Comparison of ENCODE assay signal across 34 mouse cellular contexts in genomic region chrX:94091001-94091400, GRCm38 (mm10).
"Had no signal": no experiment of that assay in that cellular context is flagged by ENCODE, and none has a peak within 500 bp of the region (broad histone marks: within the 10 kb centered on the region; RNA-seq: fewer than 3 reads in every experiment).

No protein-coding gene starts in this region.

- H3K27ac ChIP-seq: heart, embryonic 10.5 days; heart, embryonic 13.5 days; heart, embryonic 15.5 days; hindbrain, embryonic 10.5 days; hindbrain, embryonic 12.5 days; hindbrain, embryonic 13.5 days; hindbrain, embryonic 14.5 days; hindbrain, embryonic 15.5 days; hindbrain, postnatal 0 days; intestine, embryonic 15.5 days; kidney, embryonic 15.5 days; kidney, postnatal 0 days; layer of hippocampus, adult 2 months; left cerebral cortex, adult 2 months had no signal

- ATAC-seq: hindbrain, embryonic 16.5 days; hindbrain, postnatal 0 days; inflammation-experienced regulatory T-cells, adult 6 months; intestine, embryonic 15.5 days; intestine, embryonic 16.5 days; intestine, postnatal 0 days had no signal

- H3K4me1 ChIP-seq: heart, embryonic 10.5 days; heart, embryonic 12.5 days; heart, embryonic 13.5 days; heart, embryonic 15.5 days; hindbrain, embryonic 10.5 days; hindbrain, embryonic 12.5 days; hindbrain, embryonic 13.5 days; hindbrain, embryonic 15.5 days; intestine, embryonic 15.5 days; kidney, embryonic 15.5 days had no signal

- H3K27me3 ChIP-seq: heart, embryonic 12.5 days; intestine, embryonic 15.5 days had no signal

- H3K4me3 ChIP-seq: heart, embryonic 10.5 days; heart, embryonic 12.5 days; heart, embryonic 13.5 days; heart, embryonic 15.5 days; hindbrain, embryonic 10.5 days; hindbrain, embryonic 12.5 days; hindbrain, embryonic 13.5 days; hindbrain, embryonic 15.5 days; intestine, embryonic 15.5 days; kidney, embryonic 15.5 days; layer of hippocampus, adult 2 months; left cerebral cortex, adult 2 months had no signal

- H3K9ac ChIP-seq: heart, embryonic 12.5 days; heart, embryonic 13.5 days; heart, embryonic 15.5 days; hindbrain, embryonic 12.5 days; hindbrain, embryonic 13.5 days; hindbrain, embryonic 14.5 days; hindbrain, embryonic 15.5 days; intestine, embryonic 15.5 days; kidney, embryonic 15.5 days had no signal

- H3K4me2 ChIP-seq: heart, embryonic 11.5 days; heart, embryonic 12.5 days; heart, embryonic 13.5 days; heart, embryonic 15.5 days; hindbrain, embryonic 12.5 days; hindbrain, embryonic 13.5 days; hindbrain, embryonic 14.5 days; hindbrain, embryonic 15.5 days; intestine, embryonic 15.5 days; kidney, embryonic 15.5 days had no signal

- H3K36me3 ChIP-seq: heart, embryonic 12.5 days; heart, embryonic 15.5 days; hindbrain, embryonic 12.5 days; hindbrain, embryonic 13.5 days; hindbrain, embryonic 15.5 days; intestine, embryonic 15.5 days had no signal

- H3K9me3 ChIP-seq: heart, embryonic 10.5 days; heart, embryonic 12.5 days; heart, embryonic 13.5 days; heart, embryonic 15.5 days; hindbrain, embryonic 10.5 days; hindbrain, embryonic 12.5 days; hindbrain, embryonic 13.5 days; hindbrain, embryonic 15.5 days; intestine, embryonic 15.5 days; kidney, embryonic 15.5 days had no signal

- DNase-seq: heart, postnatal 10 days; heart, postnatal 14 days; heart, postnatal 36 days; heart, postnatal 4 days; kidney, adult 11 months; kidney, adult 18-20 months; kidney, adult 8-10 months; kidney, adult 9 months; kidney, postnatal 10 days; kidney, postnatal 14 days; kidney, postnatal 36 days; kidney, postnatal 4 days; layer of hippocampus, adult 9-11 months; layer of hippocampus, postnatal 36 days had no signal
